Mouse (Mus musculus) hindbrain, postnatal 0 days (tissue): ENCODE measurements at regions not wholly inside any gene's neighbourhood (a gene's known extent, or its start where the extent isn't known, plus 50 kb on each side); places are given as distances from the start of the nearest gene placed in this dataset.

Source experiments
- ATAC-seq: fragments of 200-750 bp; cut with Nextera tagmentation; 2 replicates; pipeline ENCODE4 v1.8.0; 2017; ENCODE audit warnings: mild to moderate bottlenecking, moderate TSS enrichment, moderate library complexity
- DNase-seq: peaks from one replicate; pipeline ENCODE4 v3.0.0-alpha.2; 2015; ENCODE audit warnings: low spot score
- H3K27ac ChIP-seq: fragments of 300-500 bp; sonication (generic); 2 replicates; pipeline ENCODE4 v1.5.1; 2014; ENCODE audit warnings: mild to moderate bottlenecking
- H3K27me3 ChIP-seq: fragments of 300-500 bp; sonication (generic); 2 replicates; pipeline ENCODE4 v1.6.1; 2014; ENCODE audit warnings: low read length, mixed read lengths; ENCODE audit not compliant: insufficient read depth
- H3K36me3 ChIP-seq: fragments of 300-500 bp; sonication (generic); 2 replicates; pipeline ENCODE4 v1.6.1; 2014; ENCODE audit warnings: low read length, mixed read lengths; ENCODE audit not compliant: insufficient read depth
- H3K4me1 ChIP-seq: fragments of 300-500 bp; sonication (generic); 2 replicates; pipeline ENCODE4 v1.6.1; 2014; ENCODE audit warnings: antibody characterized with exemption, low read length, mixed read lengths; ENCODE audit not compliant: insufficient read depth
- H3K4me2 ChIP-seq: fragments of 300-500 bp; sonication (generic); 2 replicates; pipeline ENCODE4 v1.6.1; 2014; ENCODE audit warnings: low read depth, mild to moderate bottlenecking, low read length, moderate library complexity, mixed read lengths
- H3K4me3 ChIP-seq: fragments of 300-500 bp; sonication (generic); 2 replicates; pipeline ENCODE4 v1.5.1; 2014; ENCODE audit warnings: low read length
- H3K9ac ChIP-seq: fragments of 300-500 bp; sonication (generic); replicated peaks from 2 replicates; pipeline ENCODE4 v1.6.1; 2014; ENCODE audit warnings: mild to moderate bottlenecking, low read length, moderate library complexity, mixed read lengths
- H3K9me3 ChIP-seq: fragments of 300-500 bp; sonication (generic); 2 replicates; pipeline ENCODE4 v1.6.1; 2016; ENCODE audit warnings: low read length, mixed read lengths
- CTCF ChIP-seq: IDR thresholded peaks from 2 replicates; pipeline ENCODE4 v1.5.1; 2016; ENCODE audit warnings: antibody characterized with exemption, control low read depth, low read depth
- WGBS: fragments of 180-500 bp; shearing (Covaris S2); extraction: QIAGEN DNeasy Blood & Tissue Kit; methylation state at CpG from one replicate; pipeline ENCODE4 v1.1.7; 2014; 5-methylcytosine and 5-hydroxymethylcytosine counted together

DNA sequence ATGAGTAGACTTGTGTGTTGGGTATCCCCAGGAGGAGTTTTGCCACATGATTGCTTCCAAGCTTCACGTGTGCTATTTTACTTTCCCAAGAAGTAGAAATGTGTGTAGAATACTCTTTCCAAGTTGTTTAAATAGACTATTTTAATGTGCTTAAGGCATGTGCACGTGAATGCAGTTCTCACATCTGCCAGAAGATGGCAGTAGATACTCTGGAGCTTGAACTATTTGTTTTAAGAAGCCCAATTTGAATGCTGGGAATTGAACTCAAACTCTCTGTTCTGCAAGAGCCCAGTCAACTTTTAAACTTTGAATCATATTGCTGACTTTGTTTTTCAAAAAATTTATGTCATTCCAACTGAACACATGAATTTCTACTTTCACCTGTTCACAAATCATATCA, 431.3 kb upstream of the Reg3g start:
- 13% methylated on average over 2 of the region's 2 CpGs for WGBS
- Histone ChIP-seq H3K36me3 (no peaks in the 10 kb centered on the region), H3K4me2 (no peak overlapping the region), H3K4me3 (no peak overlapping the region), H3K27ac (no peak overlapping the region), H3K27me3 (no peaks in the 10 kb centered on the region), H3K9ac (no peak overlapping the region), H3K9me3 (no peaks in the 10 kb centered on the region), H3K4me1 (no peaks in the 10 kb centered on the region)
- peak; percentile 66 for TF ChIP-seq CTCF
- DNase-seq (peak; percentile 56), ATAC-seq (no peak)

GRCm38 (mm10) chr6:78892730-78893129, 424.1 kb upstream of the Reg3g start:
- no peak for ATAC-seq
- TF ChIP-seq CTCF, result no peak
- Histone ChIP-seq H3K36me3 (no peaks in the 10 kb centered on the region), H3K4me2 (no peak overlapping the region), H3K27me3 (no peaks in the 10 kb centered on the region), H3K9ac (no peak overlapping the region), H3K4me3 (no peak overlapping the region), H3K9me3 (no peaks in the 10 kb centered on the region), H3K4me1 (no peaks in the 10 kb centered on the region), H3K27ac (no peak overlapping the region)
- 85% methylated on average over 3 of the region's 3 CpGs for WGBS
- DNase-seq, result no peak

GRCm38 (mm10) chr6:78863031-78863430, 394.4 kb upstream of the Reg3g start:
- H3K36me3 ChIP-seq, result no peaks in the 10 kb centered on the region
- H3K4me1 ChIP-seq, result no peaks in the 10 kb centered on the region
- no peak for ATAC-seq
- no peak for TF ChIP-seq CTCF
- no peak overlapping the region for H3K27ac ChIP-seq
- no peak overlapping the region for H3K4me2 ChIP-seq
- no peaks in the 10 kb centered on the region for H3K9me3 ChIP-seq
- H3K9ac ChIP-seq, result no peak overlapping the region
- DNase-seq, result no peak
- H3K27me3 ChIP-seq, result no peaks in the 10 kb centered on the region
- no peak overlapping the region for H3K4me3 ChIP-seq

- H3K4me3 ChIP-seq, result no peak overlapping the region
- ATAC-seq, result no peak
- TF ChIP-seq CTCF, result no peak
- WGBS, result 74% methylated on average over 2 of the region's 2 CpGs
- no peak overlapping the region for H3K9ac ChIP-seq
- no peaks in the 10 kb centered on the region for H3K36me3 ChIP-seq
- H3K4me2 ChIP-seq, result no peak overlapping the region
- no peaks in the 10 kb centered on the region for H3K27me3 ChIP-seq
- H3K9me3 ChIP-seq, result no peaks in the 10 kb centered on the region
- no peak for DNase-seq
- no peak overlapping the region for H3K27ac ChIP-seq
- H3K4me1 ChIP-seq, result no peaks in the 10 kb centered on the region
Measured at GRCm38 (mm10) chr6:78841261-78841660, 372.6 kb upstream of the Reg3g start.

DNA sequence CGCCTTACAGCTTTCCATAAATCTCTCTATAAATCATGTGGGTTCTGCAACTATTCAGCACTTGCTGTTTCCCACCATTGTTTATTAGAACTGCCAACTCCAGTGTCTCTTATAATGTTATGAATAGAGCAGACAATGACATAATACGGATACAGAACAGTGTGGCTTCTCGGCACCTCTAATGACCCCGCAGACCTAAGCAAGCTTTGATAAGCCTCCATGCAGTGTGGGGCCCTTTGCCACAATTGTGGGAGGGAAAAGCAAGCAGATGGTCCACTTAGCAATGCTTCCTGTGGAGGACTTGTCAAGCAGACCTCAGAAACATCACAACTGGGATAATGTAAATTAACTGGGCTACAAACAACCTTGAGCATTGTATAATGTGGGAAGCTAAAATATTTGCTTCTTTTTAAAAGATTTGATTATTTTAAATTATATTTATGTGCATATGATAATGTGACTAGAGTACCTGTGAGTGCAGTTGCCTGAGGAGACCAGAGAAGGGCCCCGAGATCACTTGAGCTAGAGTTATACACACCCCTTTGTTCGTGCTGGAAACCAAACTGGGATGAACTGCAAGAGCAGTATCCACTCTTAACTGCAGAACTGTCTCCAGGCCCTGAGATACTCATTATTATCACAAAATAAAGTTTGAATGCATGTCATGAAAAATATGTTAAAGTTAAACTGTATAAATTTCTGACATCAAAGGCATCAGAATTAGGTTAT, 357.4 kb upstream of the Reg3g start:
- H3K9me3 ChIP-seq, result no peaks in the 10 kb centered on the region
- H3K36me3 ChIP-seq, result no peaks in the 10 kb centered on the region
- DNase-seq, result peak; percentile 8
- H3K4me1 ChIP-seq, result no peaks in the 10 kb centered on the region
- no peak overlapping the region for H3K4me3 ChIP-seq
- no peak overlapping the region for H3K27ac ChIP-seq
- H3K4me2 ChIP-seq, result no peak overlapping the region
- 46% methylated on average over 6 of the region's 6 CpGs for WGBS
- no peak for TF ChIP-seq CTCF
- H3K27me3 ChIP-seq, result no peaks in the 10 kb centered on the region
- H3K9ac ChIP-seq, result no peak overlapping the region
- no peak for ATAC-seq

- TF ChIP-seq CTCF, result no peak
- H3K9ac ChIP-seq, result no peak overlapping the region
- DNase-seq, result no peak
- H3K27ac ChIP-seq, result no peak overlapping the region
- no peak for ATAC-seq
- no peak overlapping the region for H3K4me2 ChIP-seq
- H3K4me1 ChIP-seq, result no peaks in the 10 kb centered on the region
- no peaks in the 10 kb centered on the region for H3K36me3 ChIP-seq
- 87% methylated on average over 1 of the region's 1 CpGs for WGBS
- H3K9me3 ChIP-seq, result 0 out of 2 replicates have a peak, but pooled peaks cover 3% of the 10 kb centered on the region
- H3K27me3 ChIP-seq, result no peaks in the 10 kb centered on the region
- no peak overlapping the region for H3K4me3 ChIP-seq
Measured at GRCm38 (mm10) chr6:78821251-78821650, 352.6 kb upstream of the Reg3g start.

DNA sequence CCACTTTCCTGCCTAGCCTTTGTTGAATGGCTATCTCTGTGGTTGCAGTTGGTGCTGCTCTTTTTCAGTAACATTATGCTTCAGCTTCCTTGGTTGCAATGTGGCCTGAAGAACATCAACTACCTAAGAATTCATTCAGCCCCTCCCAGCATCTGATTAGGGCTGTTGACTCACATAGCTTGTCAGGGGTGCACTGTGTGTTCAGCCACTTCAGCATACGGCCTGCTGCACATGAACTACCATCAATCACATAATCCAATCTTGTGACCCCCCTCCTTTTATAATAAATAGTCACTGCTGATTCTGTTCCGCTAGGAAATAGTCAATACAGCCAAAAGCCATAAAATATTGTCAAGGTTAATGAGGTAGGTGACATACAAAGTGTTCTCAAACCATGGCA, 328.3 kb upstream of the Reg3g start:
- H3K9ac ChIP-seq, result no peak overlapping the region
- no peaks in the 10 kb centered on the region for H3K27me3 ChIP-seq
- H3K4me1 ChIP-seq, result no peaks in the 10 kb centered on the region
- H3K36me3 ChIP-seq, result no peaks in the 10 kb centered on the region
- no peak overlapping the region for H3K4me2 ChIP-seq
- WGBS, result 62% methylated on average over 2 of the region's 2 CpGs
- H3K9me3 ChIP-seq, result no peaks in the 10 kb centered on the region
- no peak for DNase-seq
- no peak overlapping the region for H3K27ac ChIP-seq
- H3K4me3 ChIP-seq, result no peak overlapping the region
- TF ChIP-seq CTCF, result no peak
- no peak for ATAC-seq
